Mouse (Mus musculus) liver, embryonic 18 days (tissue): ENCODE data around the gene Olfr709-ps1. TPM values are rescaled to one million over a fixed set of nuclear protein-coding genes. Genes with fewer than 3 reads are reported as not detected.

Experiments
- polyA plus RNA-seq: library from polyadenylated mRNA; depleted of rRNA; stranded (reverse); fragments of >200 nt; gene quantifications from 2 replicates; pipeline ENCODE4 v1.2.3, GENCODE M21; 2012; rRNA removed

Olfr709-ps1 gene
- not detected in 2 replicates for polyA plus RNA-seq

DNA sequence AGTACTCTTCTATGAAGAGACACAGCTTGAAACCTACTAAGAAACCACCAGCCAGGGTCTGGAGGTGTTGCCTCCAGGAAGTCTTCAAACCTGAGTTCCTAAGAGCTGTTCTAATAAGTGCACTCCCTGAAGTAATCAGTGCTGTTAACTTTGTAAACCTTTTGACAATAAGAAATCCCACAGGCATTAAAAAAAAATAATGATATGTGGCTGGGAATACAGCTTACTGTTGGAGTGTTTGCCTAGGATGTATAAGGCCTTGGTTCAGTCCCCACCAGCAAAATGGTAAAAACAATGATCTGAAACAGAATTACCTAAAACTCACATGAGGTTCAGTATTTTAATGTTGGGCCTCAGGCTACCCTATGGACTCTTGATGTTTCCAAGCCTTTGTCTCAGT, at the start of gene Olfr709-ps1:
TSS of gene Olfr709-ps1 (minus strand) at position 101 of the 400 bp plus-strand sequence.

DNA sequence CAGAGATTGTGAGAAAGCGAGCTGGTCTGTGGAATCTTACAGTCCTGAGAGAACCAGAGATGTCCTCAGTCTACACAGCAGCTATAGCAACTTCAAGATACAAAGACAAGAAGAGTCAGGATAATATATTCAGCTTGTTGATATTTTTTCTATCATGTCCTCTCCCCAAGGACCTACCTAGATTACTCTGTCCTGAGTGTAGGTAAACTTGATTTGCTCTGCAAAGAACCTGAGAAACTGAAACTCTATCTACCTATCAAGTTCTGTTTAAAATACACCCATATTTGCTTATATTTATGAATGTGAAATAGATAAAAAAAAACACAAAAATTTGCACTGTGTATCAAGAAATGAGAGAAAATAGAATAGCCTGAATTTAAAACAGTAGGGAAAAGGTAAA, 43.3 kb upstream of the Olfr709-ps1 start, which contains the start of gene Olfr711:
TSS of gene Olfr711 (minus strand) at position 101 of the 400 bp plus-strand sequence.

GRCm38 (mm10) chr7:106963837-106964236, 31.8 kb upstream of the Olfr709-ps1 start, which contains the start of gene Olfr6:
Olfr6 (minus strand) TSS chr7:106963937.

GRCm38 (mm10) chr7:106948212-106948611, 16.2 kb upstream of the Olfr709-ps1 start, which contains the start of gene Olfr710:
Olfr710 (minus strand) TSS chr7:106948312.

DNA sequence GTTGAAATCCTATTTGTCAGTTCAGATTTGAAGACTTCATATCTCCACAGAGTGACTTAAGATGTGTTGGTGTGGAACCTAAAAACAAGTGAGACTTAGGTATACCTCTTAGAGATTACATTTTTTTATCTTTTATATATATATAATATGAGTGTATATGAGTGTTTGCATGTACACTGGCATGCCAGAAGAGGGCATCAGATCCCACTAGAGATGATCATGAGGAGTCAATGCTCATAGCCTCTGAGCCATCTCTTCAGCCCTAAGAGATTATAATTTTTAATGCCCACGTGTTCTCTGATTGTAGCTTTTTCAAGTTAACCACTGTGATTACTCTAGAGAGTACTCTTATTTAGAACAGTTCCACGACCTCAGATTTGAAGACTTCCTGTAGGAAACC, 24.3 kb downstream of the Olfr709-ps1 start, which contains the start of gene Olfr1532-ps1:
TSS of gene Olfr1532-ps1 (plus strand) at position 326 of the 400 bp plus-strand sequence.

GRCm38 (mm10) chr7:106901141-106901540, 30.9 kb downstream of the Olfr709-ps1 start, which contains the start of gene Olfr707:
Olfr707 (minus strand) TSS chr7:106901241.

DNA sequence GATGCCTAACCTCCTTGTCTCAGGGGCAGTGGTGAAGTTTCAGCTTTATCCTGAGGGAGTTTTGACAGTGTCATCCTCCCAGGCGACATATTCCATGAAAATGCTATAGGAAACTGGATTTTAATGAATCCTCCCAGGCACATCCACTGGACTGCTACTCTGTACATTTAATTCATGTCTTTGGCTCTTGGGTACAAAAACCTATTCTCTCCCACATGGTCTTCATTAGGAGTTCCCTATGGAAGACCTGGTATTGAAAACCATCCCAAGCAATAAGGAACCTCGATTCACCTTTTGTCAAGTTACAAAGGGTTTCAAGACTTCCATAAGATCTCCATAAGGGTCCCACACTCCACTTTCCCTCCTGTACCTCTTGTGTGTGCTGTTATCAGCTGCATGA, 44.0 kb downstream of the Olfr709-ps1 start, which contains the start of gene Olfr706:
TSS of gene Olfr706 (minus strand) at position 101 of the 400 bp plus-strand sequence.

DNA sequence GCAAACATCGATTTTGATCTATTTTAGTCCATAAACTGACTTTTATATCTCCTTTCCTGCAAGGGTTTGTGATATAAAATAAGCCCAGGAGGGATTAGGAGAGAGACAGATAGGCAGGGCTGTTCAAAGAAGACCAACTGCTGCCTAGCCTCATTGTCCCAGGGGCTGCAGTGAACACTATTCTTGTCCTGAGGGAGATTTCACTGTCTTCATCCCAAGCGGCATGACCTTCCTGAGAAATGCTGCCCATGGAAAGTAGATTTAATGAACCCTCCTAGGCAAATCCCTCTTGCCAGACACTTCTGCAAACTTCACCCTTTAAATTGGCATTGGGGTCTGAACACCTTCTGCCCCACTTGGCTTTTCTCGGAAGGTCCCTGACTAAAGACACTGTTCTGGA, 55.2 kb downstream of the Olfr709-ps1 start, which contains the start of gene Olfr705:
TSS of gene Olfr705 (minus strand) at position 101 of the 400 bp plus-strand sequence.

Other genes with a start within 250 kb of the Olfr709-ps1 start
- gene Olfr694, start 240.4 kb downstream of the Olfr709-ps1 start, polyA plus RNA-seq, result not detected in 2 replicates
- gene Olfr695, start 215.8 kb downstream of the Olfr709-ps1 start, polyA plus RNA-seq, result not detected in 2 replicates
- not detected in 2 replicates for gene Olfr697, start 189.8 kb downstream of the Olfr709-ps1 start, polyA plus RNA-seq
- gene Olfr698, start 176.8 kb downstream of the Olfr709-ps1 start, polyA plus RNA-seq, result not detected in 2 replicates
- gene Olfr699, start 139.0 kb downstream of the Olfr709-ps1 start, polyA plus RNA-seq, result not detected in 2 replicates
- gene Olfr700, start 123.4 kb downstream of the Olfr709-ps1 start, polyA plus RNA-seq, result not detected in 2 replicates
- not detected in 2 replicates for gene Olfr701, start 118.1 kb downstream of the Olfr709-ps1 start, polyA plus RNA-seq
- gene Olfr702, start 98.3 kb downstream of the Olfr709-ps1 start, polyA plus RNA-seq, result not detected in 2 replicates
- not detected in 2 replicates for gene Olfr703, start 88.9 kb downstream of the Olfr709-ps1 start, polyA plus RNA-seq
- not detected in 2 replicates for gene Olfr704, start 69.0 kb downstream of the Olfr709-ps1 start, polyA plus RNA-seq
- not detected in 2 replicates for gene Olfr705, start 55.3 kb downstream of the Olfr709-ps1 start, polyA plus RNA-seq
- not detected in 2 replicates for gene Olfr706, start 44.1 kb downstream of the Olfr709-ps1 start, polyA plus RNA-seq
- not detected in 2 replicates for gene Olfr707, start 31.0 kb downstream of the Olfr709-ps1 start, polyA plus RNA-seq
- gene Olfr1532-ps1, start 24.2 kb downstream of the Olfr709-ps1 start, polyA plus RNA-seq, result not detected in 2 replicates
- gene Olfr710, start 16.1 kb upstream of the Olfr709-ps1 start, polyA plus RNA-seq, result not detected in 2 replicates
- not detected in 2 replicates for gene Olfr6, start 31.7 kb upstream of the Olfr709-ps1 start, polyA plus RNA-seq
- gene Olfr711, start 43.2 kb upstream of the Olfr709-ps1 start, polyA plus RNA-seq, result not detected in 2 replicates
- not detected in 2 replicates for gene Olfr2, start 73.9 kb upstream of the Olfr709-ps1 start, polyA plus RNA-seq
- gene Olfr713, start 99.0 kb upstream of the Olfr709-ps1 start, polyA plus RNA-seq, result not detected in 2 replicates
- not detected in 2 replicates for gene Olfr714, start 138.8 kb upstream of the Olfr709-ps1 start, polyA plus RNA-seq
- not detected in 2 replicates for gene Olfr17, start 161.0 kb upstream of the Olfr709-ps1 start, polyA plus RNA-seq
- not detected in 2 replicates for gene Olfr715b, start 178.2 kb upstream of the Olfr709-ps1 start, polyA plus RNA-seq
- gene Olfr715, start 198.9 kb upstream of the Olfr709-ps1 start, polyA plus RNA-seq, result not detected in 2 replicates
- not detected in 2 replicates for gene Olfr716, start 206.1 kb upstream of the Olfr709-ps1 start, polyA plus RNA-seq
- gene Nlrp14, start 234.8 kb upstream of the Olfr709-ps1 start, polyA plus RNA-seq, result not detected in 2 replicates